Mouse (Mus musculus): ENCODE measurements around the gene Ppip5k2.

Ppip5k2 gene

DNA sequence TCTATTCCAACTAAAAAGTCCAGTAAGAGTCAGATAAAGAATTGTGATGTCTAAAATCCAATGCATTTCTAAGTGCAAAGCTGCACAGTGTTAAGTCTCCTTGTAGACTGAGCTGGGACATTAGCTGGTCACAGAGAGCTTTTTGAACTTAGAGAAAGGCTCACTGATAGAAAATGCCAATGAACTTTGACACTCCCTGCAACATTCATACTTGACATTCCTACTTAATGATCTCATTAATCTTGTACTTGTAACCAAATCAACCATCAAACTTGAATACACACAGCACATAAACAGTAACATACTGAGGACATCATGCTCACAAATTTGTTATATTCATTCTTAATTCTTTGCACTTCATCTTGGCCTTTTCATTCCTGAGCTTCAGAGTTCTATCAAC, 10.4 kb downstream of the Ppip5k2 start:
- no peak for DNase-seq (ENCODE audit: low read depth, low spot score)

DNA sequence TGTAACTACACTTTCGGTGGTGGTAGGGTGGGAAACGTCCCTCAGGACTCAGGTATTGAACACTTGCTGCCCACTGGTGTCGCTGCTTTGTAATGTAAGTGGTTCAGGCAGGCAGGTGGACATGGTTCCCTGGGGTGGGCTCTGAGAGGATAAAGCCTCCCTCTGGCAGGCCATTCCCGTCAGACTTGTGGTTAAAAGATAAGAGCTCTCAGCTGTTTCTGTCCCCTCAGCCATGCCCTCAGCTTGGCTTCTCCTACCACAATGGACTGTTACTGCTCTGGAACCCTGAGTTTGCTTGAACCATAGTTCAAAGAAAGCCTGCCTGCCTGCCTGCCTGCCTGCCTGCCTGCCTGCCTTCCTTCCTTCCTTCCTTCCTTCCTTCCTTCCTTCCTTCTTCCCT, 15.8 kb downstream of the Ppip5k2 start:
- no peak for DNase-seq (ENCODE audit: low read depth, low spot score)

DNA sequence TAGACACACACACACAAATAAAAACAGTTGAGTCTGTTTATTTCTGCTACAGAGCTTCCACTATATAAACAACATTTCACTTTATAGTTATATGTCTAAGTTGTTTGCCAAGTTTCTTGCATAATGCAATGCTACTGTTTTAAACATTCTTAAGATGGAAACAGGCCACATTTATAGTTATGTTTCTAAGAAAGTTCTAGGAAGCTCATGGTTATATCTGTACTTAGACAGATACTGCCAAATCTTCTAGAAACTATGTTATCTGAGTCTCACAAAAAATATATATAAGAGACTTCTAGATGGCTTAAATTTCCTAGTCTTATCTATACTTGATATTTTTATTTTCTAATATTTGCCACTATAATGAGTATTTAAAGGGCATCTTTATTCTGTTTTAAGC, 17.0 kb downstream of the Ppip5k2 start:
- DNase-seq (ENCODE audit: low read depth, low spot score): no peak

DNA sequence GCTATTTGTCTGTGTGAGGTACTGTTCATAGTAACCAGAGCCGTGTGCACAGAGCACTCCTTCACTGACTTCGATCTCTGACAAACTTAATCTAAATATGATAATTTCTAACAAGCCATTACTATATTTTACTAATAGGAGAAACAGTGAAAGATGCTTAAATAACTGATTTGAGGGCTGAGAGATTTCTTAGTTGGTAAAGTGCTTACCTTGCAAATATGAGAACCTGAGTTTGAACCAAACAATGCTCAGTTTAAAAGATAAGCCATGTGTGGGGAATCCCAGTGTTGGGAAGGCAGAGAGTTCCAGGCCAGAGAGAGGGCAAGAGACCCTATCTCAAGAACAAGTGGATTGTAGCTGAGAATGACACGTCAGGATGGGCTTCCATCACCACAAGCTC, 22.0 kb downstream of the Ppip5k2 start:
- DNase-seq (ENCODE audit: low read depth, low spot score): no peak

DNA sequence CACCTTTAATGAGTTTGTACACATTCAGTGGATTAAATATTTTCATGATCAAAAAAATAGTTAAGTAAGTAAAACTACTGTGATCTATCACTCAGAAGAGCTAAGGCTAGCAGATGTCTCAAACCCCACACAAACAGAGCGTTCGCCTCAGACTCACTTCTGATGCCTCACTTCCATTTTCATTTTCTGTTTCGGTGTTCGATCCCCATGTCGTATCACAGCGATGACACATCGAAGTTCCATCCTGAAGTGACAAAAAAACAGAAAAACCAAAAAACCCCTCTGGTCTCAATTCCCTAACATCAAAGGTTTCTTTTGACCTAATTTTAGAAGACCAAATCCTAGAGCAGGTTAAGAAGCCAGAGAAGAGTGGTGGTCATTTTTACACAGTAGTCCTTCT, 23.9 kb downstream of the Ppip5k2 start:
- DNase-seq (ENCODE audit: low read depth, low spot score): no peak

DNA sequence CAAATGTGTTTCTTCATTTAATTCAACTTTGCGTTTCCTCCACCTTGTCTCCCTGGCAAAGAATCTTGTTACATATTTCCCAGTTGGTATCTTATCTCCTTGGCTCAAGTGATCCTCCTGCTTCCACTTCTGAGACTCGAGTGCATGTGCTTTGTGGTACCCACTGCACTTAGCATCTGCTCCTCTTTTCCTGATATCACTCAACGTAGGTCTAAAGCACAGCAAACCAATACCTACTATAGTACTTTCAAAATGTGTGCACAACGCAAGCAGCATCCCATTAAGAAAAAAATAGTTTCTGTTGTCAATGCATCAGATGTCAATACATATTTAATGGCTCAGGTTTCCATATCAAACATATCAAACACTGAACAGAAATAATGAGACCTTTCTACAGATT, 24.5 kb downstream of the Ppip5k2 start:
- no peak for DNase-seq (ENCODE audit: low read depth, low spot score)

DNA sequence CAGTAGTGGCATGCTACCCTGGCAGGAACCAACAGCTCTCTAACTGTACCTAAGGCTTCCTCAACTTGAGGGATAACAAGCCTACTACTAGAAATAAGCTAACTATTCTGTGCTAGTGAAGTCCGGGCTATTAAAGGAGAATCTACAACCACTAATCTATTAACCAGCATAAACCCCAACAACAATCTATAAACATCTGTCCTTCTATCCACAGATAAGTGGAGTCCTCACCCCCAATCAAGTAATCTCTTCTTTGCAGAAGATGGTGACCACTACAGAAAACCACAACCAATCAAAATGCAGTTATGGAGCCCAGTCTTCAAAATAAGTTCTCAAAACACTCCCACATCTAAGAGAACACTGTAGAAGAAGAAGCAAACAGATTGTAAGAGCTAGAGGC, 27.1 kb downstream of the Ppip5k2 start:
- DNase-seq (ENCODE audit: low read depth, low spot score): no peak

DNA sequence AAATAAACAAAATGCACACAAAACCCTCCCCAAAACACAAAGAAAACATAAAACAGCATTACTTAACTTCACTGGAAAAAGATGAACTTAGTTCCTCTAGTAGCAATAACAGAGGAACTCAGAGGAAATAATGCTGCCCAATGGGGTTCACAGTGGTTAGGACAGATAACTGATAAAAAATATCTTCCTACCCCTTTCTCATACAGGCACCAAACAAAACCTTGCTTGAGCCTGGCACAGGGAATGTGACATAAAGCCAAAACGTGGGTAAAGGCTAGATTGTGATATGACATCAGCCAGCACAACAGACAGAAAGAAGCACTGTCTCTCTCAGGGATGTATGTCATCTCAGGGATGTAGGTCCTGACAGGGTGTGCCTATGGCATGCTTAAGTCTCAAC, 40.9 kb downstream of the Ppip5k2 start:
- no peak for DNase-seq (ENCODE audit: low read depth, low spot score)

DNA sequence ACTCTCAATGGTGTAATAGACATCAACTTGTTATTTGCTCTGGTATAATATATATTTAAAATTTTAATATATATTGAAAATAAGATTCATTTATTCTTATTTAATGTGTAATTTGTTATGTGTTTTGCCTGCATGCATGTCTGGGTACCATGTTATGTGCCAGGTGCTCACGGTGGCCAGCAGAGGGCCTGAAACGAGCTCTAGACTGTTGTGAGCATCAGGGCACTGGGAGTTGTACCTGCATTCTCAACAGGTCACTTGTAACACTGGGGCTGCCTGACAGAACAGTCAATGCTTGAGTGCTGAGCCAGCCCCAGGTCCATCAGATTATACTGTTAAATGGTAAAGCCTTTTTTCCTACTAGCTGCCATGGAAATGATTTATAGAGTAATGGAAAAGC, 43.5 kb downstream of the Ppip5k2 start:
- DNase-seq (ENCODE audit: low read depth, low spot score): no peak

DNA sequence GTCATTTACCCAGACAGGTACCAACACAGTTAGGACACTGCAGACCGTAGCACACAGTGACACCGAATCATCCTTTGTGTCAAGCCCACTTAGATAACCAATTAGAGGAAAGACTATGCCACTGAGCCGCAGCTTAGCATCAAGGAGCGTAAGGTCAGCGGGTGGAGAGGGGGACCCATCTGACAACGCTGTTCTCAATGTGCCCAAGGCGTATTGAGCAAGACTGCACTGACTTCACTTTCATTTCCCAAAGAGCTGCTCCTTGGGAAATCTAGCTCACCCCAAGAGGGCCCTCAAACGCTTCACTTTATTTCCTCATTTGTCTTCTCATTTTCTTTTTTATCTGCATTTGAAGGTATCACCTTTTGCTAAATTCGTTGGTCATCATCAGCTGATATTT, 51.8 kb downstream of the Ppip5k2 start:
- no peak for DNase-seq (ENCODE audit: low read depth, low spot score)

DNA sequence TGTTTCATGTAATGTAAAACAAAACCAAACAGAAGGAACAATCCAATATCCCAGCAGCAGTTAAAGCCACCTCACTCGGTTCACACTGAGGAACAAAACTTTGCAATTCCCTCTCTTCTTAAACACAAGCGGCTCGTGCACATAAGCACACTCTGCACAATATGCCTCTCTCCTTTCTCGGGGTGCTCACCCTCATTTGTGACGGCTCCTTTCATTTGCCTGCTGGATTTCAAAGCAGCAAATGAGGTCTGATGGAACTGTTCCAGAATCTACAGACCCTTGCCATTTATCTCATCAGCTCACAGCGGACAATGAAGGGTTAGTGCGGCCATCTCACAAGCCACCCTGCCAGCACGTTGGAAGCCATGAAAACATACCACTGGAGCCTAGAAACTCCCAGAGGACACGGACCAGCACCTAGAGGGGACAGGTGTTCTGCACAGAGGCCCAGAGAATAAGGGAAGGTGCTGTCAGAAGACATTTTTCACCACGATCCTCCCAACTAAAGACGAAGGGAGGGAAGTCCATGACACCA, 55.8 kb downstream of the Ppip5k2 start:
- DNase-seq (ENCODE audit: low read depth, low spot score): no peak

DNA sequence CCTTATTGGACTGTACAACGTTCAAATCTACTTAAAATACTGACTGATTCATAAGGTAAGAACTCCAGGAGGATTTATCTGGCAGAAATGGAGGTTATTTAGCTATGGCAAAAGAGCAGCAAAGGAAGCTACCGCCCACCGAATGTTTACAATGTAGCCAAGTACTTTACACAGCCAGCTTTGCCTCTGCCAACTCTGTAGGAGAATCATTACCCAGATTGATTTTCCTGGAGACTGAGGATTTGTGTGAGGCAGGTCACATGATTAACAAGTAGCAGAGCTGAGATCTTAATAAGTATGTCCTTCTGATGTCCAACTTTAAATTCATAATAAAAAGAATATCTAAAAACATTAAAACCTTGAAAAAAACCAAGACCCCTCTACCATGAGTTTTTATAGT, 59.7 kb downstream of the Ppip5k2 start:
- no peak for DNase-seq (ENCODE audit: low read depth, low spot score)

DNA sequence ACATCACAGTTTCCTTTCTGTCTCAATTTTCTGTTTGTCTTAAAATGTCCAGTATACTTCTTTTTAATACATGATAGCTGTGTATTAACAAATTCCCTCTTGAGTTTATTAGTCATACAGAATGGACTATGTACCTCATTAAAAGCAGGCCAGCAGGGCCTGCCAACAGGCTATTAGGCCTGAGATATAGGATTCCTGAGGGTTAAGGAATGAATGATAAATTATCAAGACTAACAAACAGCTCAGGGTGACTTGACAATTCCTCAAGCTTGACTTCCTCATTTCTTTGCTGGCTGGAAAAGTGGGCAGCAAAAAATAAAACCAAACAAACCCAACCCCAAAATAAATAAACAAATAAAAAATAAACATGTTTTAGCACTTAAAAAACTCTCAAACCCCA, 64.8 kb downstream of the Ppip5k2 start:
- no peak for DNase-seq (ENCODE audit: low read depth, low spot score)

DNA sequence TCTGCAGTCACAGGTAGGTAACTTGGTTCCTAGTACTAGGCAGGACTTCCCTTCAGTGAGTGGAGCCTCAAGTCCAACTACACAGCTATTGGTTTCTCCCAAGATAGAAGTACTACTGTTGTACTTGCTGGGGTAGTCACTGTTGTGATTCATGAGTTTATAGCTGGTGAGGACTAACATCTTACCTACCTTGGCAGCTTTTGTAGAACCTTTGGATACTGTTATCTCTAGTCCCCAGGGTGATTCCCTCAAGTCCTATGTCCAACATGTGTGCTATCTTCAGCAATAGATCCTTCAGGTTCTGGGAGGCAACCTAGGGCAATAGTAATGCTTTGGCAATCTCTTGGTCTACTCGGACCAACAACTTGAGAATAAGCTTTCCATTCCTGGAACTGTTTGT, 65.6 kb downstream of the Ppip5k2 start:
- no peak for DNase-seq (ENCODE audit: low read depth, low spot score)

DNA sequence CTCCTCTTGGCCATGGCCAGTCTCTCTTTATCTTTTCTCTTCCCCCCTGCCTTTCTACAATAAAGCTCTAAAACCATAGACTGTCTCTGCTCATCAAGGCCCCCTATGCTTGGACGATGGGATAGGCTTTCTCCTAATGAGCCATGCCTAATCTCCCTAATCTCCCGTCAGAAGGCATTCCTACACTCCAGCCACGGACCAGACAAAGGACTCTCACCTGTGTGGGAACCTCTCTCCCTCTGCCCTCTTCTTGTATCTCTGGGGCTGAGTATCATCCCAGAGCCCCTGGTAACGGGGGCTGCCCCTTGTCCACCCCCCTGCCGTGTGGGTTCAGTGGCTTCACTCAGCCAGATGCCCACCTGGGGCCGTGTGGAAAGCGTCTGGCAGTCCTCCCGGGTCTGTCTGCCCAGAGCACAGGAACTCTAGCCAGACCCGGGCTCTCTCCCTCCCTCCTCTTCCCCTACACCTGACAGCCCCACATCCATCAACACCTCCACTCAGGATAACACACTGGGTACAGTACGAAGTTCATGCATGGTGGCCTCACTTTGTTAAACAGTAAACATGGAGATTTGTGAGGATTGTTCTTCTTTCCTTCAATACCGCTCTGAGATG, 71.1 kb downstream of the Ppip5k2 start:
- DNase-seq (ENCODE audit: low read depth, low spot score): no peak

DNA sequence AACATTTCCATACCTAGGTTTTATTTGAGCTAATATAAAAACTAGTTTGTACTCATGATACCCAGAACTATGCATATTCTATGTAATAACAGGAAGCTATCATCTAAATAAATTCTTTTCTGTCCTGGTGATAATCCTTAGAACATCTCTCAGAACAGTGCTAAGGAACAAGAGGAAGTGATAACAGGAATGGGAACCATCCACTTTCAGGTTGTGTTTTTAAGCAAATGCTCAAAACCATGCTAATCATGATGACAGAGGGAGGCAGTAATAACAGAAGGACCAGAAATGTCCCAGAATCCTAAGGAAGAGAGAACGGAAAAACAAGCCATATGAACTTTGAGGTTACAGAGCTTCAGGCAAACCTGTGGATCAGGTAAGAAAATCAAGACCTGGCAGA, 72.9 kb downstream of the Ppip5k2 start:
- DNase-seq (ENCODE audit: low read depth, low spot score): no peak

DNA sequence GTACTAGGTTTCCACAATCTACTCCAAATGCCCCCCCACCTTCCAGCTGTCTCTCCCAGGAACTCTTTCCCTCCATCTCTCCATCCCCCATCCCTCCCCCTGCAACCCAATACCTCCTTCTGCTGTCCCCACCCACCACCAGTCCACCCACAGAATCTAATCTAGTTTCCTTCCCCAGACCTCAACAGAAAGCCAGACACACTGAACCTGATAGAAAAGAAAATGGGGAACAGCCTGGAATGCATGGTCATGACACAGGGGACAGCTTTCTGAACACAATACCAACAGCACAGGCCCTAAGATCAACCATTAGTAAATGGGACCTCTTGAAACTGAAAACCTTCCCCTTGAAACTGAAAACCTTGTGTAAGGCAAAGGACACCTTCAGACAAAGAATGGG, 76.4 kb downstream of the Ppip5k2 start:
- DNase-seq (ENCODE audit: low read depth, low spot score): no peak

DNA sequence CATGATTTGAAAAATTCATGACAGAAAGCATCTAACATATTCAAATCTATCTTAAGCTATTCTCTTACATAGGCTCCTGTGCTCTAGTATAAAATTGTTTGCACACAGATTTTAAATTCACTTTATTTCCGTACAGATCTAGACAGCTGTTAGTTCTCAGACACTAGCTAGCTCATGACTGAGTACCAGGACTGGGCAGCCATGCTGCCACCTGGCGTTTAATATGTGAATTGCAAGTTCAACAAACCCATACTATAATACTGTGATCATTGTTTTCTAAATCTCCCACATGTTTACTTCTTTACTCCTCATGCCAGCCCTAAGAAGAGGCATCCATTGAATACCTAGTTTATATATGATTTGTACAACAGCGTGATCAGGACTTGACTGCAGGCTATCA, 81.5 kb downstream of the Ppip5k2 start:
- DNase-seq (ENCODE audit: low read depth, low spot score): peak; percentile 48

DNA sequence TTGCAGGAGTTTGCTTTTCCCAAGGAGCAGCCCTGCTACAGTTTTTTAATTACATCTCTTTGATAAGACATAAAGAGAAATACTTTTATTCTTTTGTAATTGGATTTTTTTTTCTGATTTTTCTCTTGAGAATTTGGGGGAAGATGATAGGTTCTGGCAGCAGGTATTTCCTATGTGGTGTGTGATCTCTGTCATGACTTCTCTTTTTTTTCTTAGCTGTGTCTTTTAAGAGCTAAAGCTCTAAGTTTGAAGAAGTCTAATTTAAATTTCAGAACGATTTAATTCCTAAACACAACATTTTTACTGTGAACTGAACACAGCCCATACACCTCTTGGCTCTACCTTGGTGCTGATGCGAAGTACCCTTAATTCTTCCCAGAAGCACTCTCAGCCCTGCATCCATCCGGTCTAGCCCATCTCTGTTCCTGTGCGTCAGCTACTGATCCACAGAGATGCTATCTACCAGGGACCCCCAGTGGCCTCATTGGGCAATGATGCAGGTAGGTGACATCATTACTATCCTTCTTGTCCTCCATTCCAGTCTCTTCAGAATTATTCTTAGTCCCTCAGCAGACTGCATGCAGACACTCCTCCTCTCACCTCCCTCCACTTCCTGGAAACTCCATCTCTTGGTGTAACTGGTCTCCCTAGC, 93.6 kb downstream of the Ppip5k2 start:
- DNase-seq (ENCODE audit: low read depth, low spot score): no peak

DNA sequence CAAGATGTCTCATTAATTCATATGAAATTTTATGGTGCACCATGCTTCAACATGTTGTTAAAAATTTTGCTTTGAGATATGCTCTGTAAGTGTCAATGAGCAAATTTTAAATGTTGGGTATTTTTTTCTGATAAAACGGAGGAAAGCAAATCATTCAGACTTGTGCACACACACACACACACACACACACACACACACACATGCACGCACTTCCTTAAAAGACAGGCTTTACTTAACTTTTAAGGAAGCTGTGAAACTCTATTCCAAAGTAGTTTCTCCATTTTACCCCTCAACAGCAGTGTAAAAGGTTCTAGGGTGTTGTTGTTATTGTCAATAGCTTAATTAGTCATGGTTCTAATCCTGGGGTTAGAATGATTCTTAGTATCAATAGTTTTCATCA, 94.1 kb downstream of the Ppip5k2 start:
- no peak for DNase-seq (ENCODE audit: low read depth, low spot score)

DNA sequence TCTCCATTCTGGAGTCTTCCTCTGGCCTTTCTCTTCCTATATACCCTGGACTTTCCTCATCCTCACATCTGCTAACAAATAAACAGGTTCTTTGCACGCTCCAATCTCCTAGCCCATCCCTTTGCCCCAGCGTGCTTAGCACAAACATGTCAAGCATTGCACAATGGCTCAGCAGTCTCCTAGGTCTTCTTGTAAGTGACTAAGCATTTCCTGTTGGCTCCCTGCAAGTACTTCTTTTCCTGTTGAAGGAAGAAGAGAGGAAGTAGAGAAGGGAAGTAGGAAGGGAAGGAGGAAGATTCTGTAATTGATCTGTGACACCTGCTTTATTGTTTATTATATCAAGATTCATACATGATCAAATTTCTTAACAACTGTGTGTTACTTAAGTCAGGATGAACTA, 97.4 kb downstream of the Ppip5k2 start:
- no peak for DNase-seq (ENCODE audit: low read depth, low spot score)

DNA sequence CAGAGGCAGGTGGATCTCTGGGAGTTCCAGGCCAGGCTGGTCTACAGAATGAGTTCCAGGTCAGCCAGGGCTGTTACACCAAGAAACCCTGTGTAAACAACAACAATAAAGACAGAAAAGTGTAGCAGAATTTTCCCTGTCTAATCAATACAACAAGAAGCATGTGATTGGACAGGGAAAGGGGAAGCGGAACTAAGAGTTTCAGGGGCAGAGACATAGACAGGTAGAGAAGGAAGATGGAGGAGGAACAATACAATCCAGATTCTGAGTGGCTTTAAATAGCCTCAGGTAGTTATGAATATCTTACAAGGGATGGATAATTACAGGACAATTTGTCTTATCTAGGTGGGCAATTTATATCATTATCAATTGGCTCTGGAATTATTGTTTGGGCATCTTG, 102.9 kb downstream of the Ppip5k2 start:
- DNase-seq (ENCODE audit: low read depth, low spot score): no peak

DNA sequence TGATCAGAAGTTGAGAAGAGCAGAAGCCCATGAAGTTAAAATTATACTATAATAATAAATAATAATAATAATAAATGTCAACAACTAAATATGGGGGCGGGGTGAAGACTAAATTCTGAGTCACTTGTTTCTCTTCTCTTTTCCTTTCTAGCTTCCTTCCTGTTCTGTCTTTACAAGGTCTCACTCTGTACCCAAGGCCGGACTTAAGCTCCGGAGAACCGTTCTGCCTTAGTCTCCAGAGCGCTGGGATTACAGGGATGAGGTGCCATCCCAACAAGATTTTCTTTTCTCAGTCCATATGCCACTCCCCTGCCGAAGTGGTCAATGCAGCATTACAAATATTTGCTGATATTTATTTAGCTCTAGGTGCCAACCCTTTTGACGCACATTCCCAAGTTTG, 107.9 kb downstream of the Ppip5k2 start:
- no peak for DNase-seq (ENCODE audit: low read depth, low spot score)

All from c-Kit-negative CD71-positive TER-119-positive erythroid progenitor cells, embryonic 14.5 days (primary cell).